Mouse (Mus musculus) liver, adult 2 months (tissue): ENCODE measurements around the gene Irf1.

Experiments used
- CTCF ChIP-seq: fragments of 200-500 bp; IDR thresholded peaks from 2 replicates; pipeline ENCODE4 v1.5.1; 2011; ENCODE audit warnings: low read depth, low read length, control low read depth
- POLR2A ChIP-seq: fragments of 200-500 bp; IDR thresholded peaks from 2 replicates; pipeline ENCODE4 v1.6.1; 2011; ENCODE audit warnings: low read length, control low read depth; ENCODE audit not compliant: insufficient read depth; ENCODE audit errors: extremely low read depth

DNA sequence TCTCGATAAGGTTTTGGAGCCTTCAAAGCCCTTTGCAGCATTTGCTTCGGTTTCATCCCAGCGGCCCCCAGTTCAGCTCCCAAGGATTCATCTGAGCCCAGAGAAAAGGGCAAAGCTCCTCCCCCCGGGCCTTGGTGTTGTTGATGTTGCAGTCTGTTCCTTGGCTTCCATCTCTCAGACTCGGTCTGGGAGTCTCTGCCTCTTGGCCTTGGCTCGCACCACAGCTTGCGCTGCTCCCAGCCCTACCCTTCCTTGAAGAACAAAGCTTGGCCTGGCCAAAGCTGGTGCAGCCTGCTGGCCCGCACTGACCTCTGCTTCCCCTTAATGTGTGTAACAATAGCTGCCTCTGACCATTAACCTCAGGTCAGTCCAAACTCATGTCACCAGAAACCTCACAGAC lies 18.4 kb downstream of the Irf1 start:
- TF ChIP-seq POLR2A, result no peak
- TF ChIP-seq CTCF, result no peak
